Mouse (Mus musculus) heart, postnatal 0 days (tissue): ENCODE results near the gene Flvcr2. TPM values are rescaled to one million over a fixed set of nuclear protein-coding genes. Genes with fewer than 3 reads are reported as not detected.
A peak's percentile ranks its signal among the peaks of the same experiment; 100 is the strongest.

Source experiments
- ATAC-seq: fragments of 200-750 bp; cut with Nextera tagmentation; 2 replicates; pipeline ENCODE4 v1.8.0; 2017; ENCODE audit warnings: low read depth, moderate number of reproducible peaks, moderate library complexity; ENCODE audit not compliant: insufficient read depth
- DNase-seq: peaks from one replicate; pipeline ENCODE4 v3.0.0-alpha.2; 2016; ENCODE audit warnings: low spot score
- H3K27ac ChIP-seq: fragments of 300-500 bp; sonication (generic); 2 replicates; pipeline ENCODE4 v1.5.1; 2014; ENCODE audit warnings: low read depth, mild to moderate bottlenecking
- H3K27me3 ChIP-seq: fragments of 300-500 bp; sonication (generic); 2 replicates; pipeline ENCODE4 v1.6.1; 2014; ENCODE audit warnings: low read length, mixed read lengths; ENCODE audit not compliant: control insufficient read depth, insufficient read depth
- H3K36me3 ChIP-seq: fragments of 300-500 bp; sonication (generic); replicated peaks from 2 replicates; pipeline ENCODE4 v1.6.1; 2014; ENCODE audit warnings: low read length, mixed read lengths; ENCODE audit not compliant: control insufficient read depth, insufficient read depth
- H3K4me1 ChIP-seq: fragments of 300-500 bp; sonication (generic); 2 replicates; pipeline ENCODE4 v1.6.1; 2014; ENCODE audit warnings: antibody characterized with exemption; ENCODE audit not compliant: control insufficient read depth, insufficient read depth
- H3K4me2 ChIP-seq: fragments of 300-500 bp; sonication (generic); 2 replicates; pipeline ENCODE4 v1.6.1; 2014; ENCODE audit warnings: low read depth, mild to moderate bottlenecking, low read length, moderate library complexity
- H3K4me3 ChIP-seq: fragments of 300-500 bp; sonication (generic); 2 replicates; pipeline ENCODE4 v1.5.1; 2014; ENCODE audit warnings: low read depth, low read length
- H3K9ac ChIP-seq: fragments of 300-500 bp; sonication (generic); replicated peaks from 2 replicates; pipeline ENCODE4 v1.6.1; 2014; ENCODE audit warnings: low read depth, low read length, mixed read lengths
- H3K9me3 ChIP-seq: fragments of 300-500 bp; sonication (generic); replicated peaks from 2 replicates; pipeline ENCODE4 v1.6.1; 2016; ENCODE audit warnings: low read length; ENCODE audit not compliant: control insufficient read depth
- CTCF ChIP-seq: IDR thresholded peaks from 2 replicates; pipeline ENCODE4 v1.5.1; 2016; ENCODE audit warnings: antibody characterized with exemption, control low read depth, low read depth
- EP300 ChIP-seq: IDR thresholded peaks from 2 replicates; pipeline ENCODE4 v1.6.1; 2016; ENCODE audit warnings: antibody characterized with exemption, low read depth
- WGBS: fragments of 180-500 bp; shearing (Covaris S2); extraction: QIAGEN DNeasy Blood & Tissue Kit; methylation state at CpG from one replicate; pipeline ENCODE4 v1.1.7; 2014; 5-methylcytosine and 5-hydroxymethylcytosine counted together
- polyA plus RNA-seq: library from polyadenylated mRNA; unstranded; fragments of >200 nt; fragmentation: Nextera tagmentation; extraction: Ambion mirVana; gene quantifications from 2 replicates; pipeline ENCODE4 v1.2.1, GENCODE M21; 2015
- total RNA-seq: library from RNA; depleted of rRNA; stranded (reverse); fragments of >200 nt; gene quantifications from 2 replicates; pipeline ENCODE4 v1.2.3, GENCODE M21; 2014; ENCODE audit warnings: low replicate concordance

The Flvcr2 gene
- total and polyA plus RNA-seq, 2 experiments from 2014 or later, result 7.3 to 28.2 TPM

- H3K9me3 ChIP-seq, result no peaks in the 10 kb centered on the region
- no peaks in the 10 kb centered on the region for H3K27me3 ChIP-seq
- H3K27ac ChIP-seq, result peak within 1 kb of the TSS; percentile 98
- TF ChIP-seq EP300 (0 out of 2 replicates have a peak, but pooled peaks have one; percentile 40), CTCF (no peak)
- peaks cover 16% of the 10 kb centered on the region for H3K4me1 ChIP-seq
- H3K36me3 ChIP-seq, result peaks cover 16% of the 10 kb centered on the region
- DNase-seq (peak; percentile 95), ATAC-seq (peak; percentile 95)
- peak within 1 kb of the TSS; percentile 60 for H3K9ac ChIP-seq
- peak within 1 kb of the TSS; percentile 89 for H3K4me3 ChIP-seq
- peak within 1 kb of the TSS; percentile 80 for H3K4me2 ChIP-seq
- under 1% methylated on average over 66 of the region's 67 CpGs for WGBS
Observed at GRCm38 (mm10) chr12:85824438-85825264, 78.3 kb downstream of the Flvcr2 start, which contains the start of the genes Erg28 and Ttll5. Gene Erg28 (minus strand): TSS chr12:85824550. Gene Ttll5 (plus strand): TSS chr12:85824659.

GRCm38 (mm10) chr12:85825361-85825760 lies 79.0 kb downstream of the Flvcr2 start:
- 8% methylated on average over 8 of the region's 8 CpGs for WGBS
- Histone ChIP-seq H3K36me3 (peaks cover 19% of the 10 kb centered on the region), H3K4me1 (peaks cover 9% of the 10 kb centered on the region), H3K4me2 (peak overlapping the region; percentile 80), H3K27ac (peak overlapping the region; percentile 98), H3K9me3 (no peaks in the 10 kb centered on the region), H3K27me3 (no peaks in the 10 kb centered on the region), H3K9ac (peak overlapping the region; percentile 60), H3K4me3 (peak overlapping the region; percentile 89)
- ATAC-seq (no peak), DNase-seq (no peak)
- TF ChIP-seq CTCF (no peak), EP300 (no peak)

DNA sequence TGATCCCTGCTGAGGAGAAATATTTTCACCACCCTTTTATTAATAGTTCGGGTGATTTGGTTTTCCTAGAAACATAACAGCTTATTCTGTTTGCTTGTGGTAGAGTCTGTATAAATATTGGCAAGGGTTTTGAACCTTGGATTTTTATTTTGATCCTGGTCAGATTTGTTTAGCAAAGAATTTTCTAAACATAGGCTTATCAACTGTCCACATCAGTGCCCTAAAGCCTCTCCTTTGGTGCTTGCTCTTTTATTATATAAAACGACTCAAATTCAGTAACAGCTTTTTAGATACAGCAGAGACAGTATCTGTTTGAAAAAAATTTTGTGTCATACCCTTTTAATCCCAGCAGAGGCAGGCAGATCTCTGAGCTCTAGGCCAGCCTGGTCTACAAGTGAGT lies 79.5 kb downstream of the Flvcr2 start:
- ATAC-seq, result no peak
- Histone ChIP-seq H3K4me1 (peaks cover 7% of the 10 kb centered on the region), H3K4me3 (peak overlapping the region; percentile 89; the same call in 1 of the 2 replicates), H3K9me3 (no peaks in the 10 kb centered on the region), H3K27ac (no peak overlapping the region), H3K4me2 (peak overlapping the region; percentile 80; the same call in 1 of the 2 replicates), H3K9ac (no peak overlapping the region), H3K36me3 (peaks cover 19% of the 10 kb centered on the region), H3K27me3 (no peaks in the 10 kb centered on the region)
- 59% methylated on average over 2 of the region's 2 CpGs for WGBS
- no peak for TF ChIP-seq EP300
- TF ChIP-seq CTCF, result no peak
- DNase-seq, result no peak

GRCm38 (mm10) chr12:85828856-85829255 lies 82.5 kb downstream of the Flvcr2 start:
- Histone ChIP-seq H3K36me3 (peaks cover 32% of the 10 kb centered on the region; the same call in 1 of the 2 replicates), H3K4me1 (peaks cover 3% of the 10 kb centered on the region), H3K9ac (no peak overlapping the region), H3K4me3 (no peak overlapping the region), H3K9me3 (no peaks in the 10 kb centered on the region), H3K27me3 (no peaks in the 10 kb centered on the region), H3K4me2 (no peak overlapping the region), H3K27ac (no peak overlapping the region)
- TF ChIP-seq EP300 (no peak), CTCF (no peak)
- DNase-seq, result no peak
- WGBS, result 94% methylated on average over 3 of the region's 3 CpGs
- no peak for ATAC-seq

DNA sequence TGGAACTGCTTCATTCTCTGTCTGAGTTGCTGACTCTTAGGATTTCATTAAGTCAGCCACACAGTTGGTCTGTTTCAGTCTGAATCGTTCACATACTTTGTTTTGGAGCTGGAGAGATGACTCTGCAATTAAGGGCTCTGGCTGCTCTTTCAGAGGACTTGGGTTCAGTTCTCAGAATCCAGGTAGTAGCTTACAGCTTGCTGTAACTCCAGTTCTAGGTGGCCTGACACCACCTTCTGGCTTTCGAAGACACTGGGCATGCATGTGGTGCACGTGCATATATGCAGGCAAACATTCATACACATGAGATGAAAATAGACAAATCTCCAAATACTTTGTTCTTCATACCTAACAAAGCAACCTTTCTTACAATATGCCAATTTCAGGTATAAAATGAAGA lies 83.5 kb downstream of the Flvcr2 start:
- H3K4me2 ChIP-seq, result no peak overlapping the region
- 86% methylated on average over 3 of the region's 3 CpGs for WGBS
- ATAC-seq, result no peak
- H3K36me3 ChIP-seq, result peaks cover 35% of the 10 kb centered on the region; the same call in 1 of the 2 replicates
- no peak overlapping the region for H3K27ac ChIP-seq
- no peaks in the 10 kb centered on the region for H3K9me3 ChIP-seq
- H3K27me3 ChIP-seq, result no peaks in the 10 kb centered on the region
- no peak for DNase-seq
- H3K4me1 ChIP-seq, result no peaks in the 10 kb centered on the region
- no peak for TF ChIP-seq EP300
- TF ChIP-seq CTCF, result no peak
- no peak overlapping the region for H3K9ac ChIP-seq
- H3K4me3 ChIP-seq, result no peak overlapping the region
